Mouse (Mus musculus) lung, postnatal 0 days (tissue): ENCODE results near the gene Cacna1g.

Experiments used
- CTCF ChIP-seq: IDR thresholded peaks from 2 replicates; pipeline ENCODE4 v1.5.1; 2016; ENCODE audit warnings: antibody characterized with exemption, mild to moderate bottlenecking
- EP300 ChIP-seq: IDR thresholded peaks from 2 replicates; pipeline ENCODE4 v1.6.1; 2016; ENCODE audit warnings: antibody characterized with exemption, mild to moderate bottlenecking, control low read depth

DNA sequence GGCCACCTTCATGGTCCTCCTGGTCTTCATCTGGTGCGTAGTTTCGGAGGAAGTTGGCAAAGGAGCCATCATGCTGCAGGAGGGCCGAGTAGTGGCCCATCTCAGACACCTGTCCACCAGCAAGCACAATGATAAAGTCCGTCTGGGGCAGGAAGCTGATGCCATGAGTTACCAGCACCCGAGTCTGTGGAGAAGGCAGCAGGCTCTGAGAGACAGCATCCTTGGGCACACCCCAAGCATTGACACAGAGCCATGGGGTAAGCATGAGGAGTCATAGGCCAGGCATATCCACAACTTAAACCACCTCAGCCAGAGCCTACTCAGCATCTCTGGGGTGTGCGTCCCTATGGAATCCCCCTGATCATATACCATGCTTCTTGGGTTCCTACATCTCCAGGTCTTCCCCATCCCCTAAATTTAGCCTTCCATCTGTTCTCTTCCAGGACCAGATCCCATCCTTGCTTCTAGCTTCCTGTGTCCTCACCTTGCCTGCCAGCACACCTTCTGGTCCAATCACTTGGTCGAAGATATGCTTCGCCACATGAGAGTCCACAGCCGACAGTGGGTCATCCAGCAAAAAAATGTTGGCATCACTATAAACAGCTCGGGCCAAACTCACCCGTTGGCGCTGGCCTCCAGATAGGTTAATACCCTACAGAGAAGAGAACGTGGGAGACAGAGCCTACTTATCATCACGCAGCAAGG, 112.7 kb downstream of the Cacna1g start:
- TF ChIP-seq CTCF: no peak
- no peak for TF ChIP-seq EP300
